Mouse (Mus musculus): ENCODE data around the gene Txnip.

Txnip gene

GRCm38 (mm10) chr3:96568605-96569004 is 10.8 kb downstream of the Txnip start:
- ATAC-seq (ENCODE audit: low TSS enrichment): no peak

GRCm38 (mm10) chr3:96569506-96569905 is 11.7 kb downstream of the Txnip start:
- no peak for ATAC-seq (ENCODE audit: low TSS enrichment)

GRCm38 (mm10) chr3:96569966-96570605 is 12.3 kb downstream of the Txnip start:
- no peak for ATAC-seq (ENCODE audit: low TSS enrichment)

- no peak for ATAC-seq (ENCODE audit: low TSS enrichment)
Observed at GRCm38 (mm10) chr3:96570643-96571042, 12.9 kb downstream of the Txnip start.

- no peak for ATAC-seq (ENCODE audit: low TSS enrichment)
Observed at GRCm38 (mm10) chr3:96571336-96571735, 13.6 kb downstream of the Txnip start.

- no peak for ATAC-seq (ENCODE audit: low TSS enrichment)
Observed at GRCm38 (mm10) chr3:96571896-96572698, 14.3 kb downstream of the Txnip start.

- no peak for ATAC-seq (ENCODE audit: low TSS enrichment)
Observed at GRCm38 (mm10) chr3:96573611-96574511, 16.1 kb downstream of the Txnip start.

- no peak for ATAC-seq (ENCODE audit: low TSS enrichment)
Observed at GRCm38 (mm10) chr3:96575272-96575984, 17.7 kb downstream of the Txnip start.

GRCm38 (mm10) chr3:96576005-96576658 is 18.4 kb downstream of the Txnip start:
- ATAC-seq (ENCODE audit: low TSS enrichment): 0 out of 2 replicates have a peak, but pooled peaks have one; percentile 2

- peak; percentile 79 for ATAC-seq (ENCODE audit: low TSS enrichment)
Observed at GRCm38 (mm10) chr3:96576690-96577541, 19.2 kb downstream of the Txnip start, which contains the start of gene Gm16253. Gene Gm16253, plus strand, starts transcription at chr3:96576984.

- no peak for ATAC-seq (ENCODE audit: low TSS enrichment)
Observed at GRCm38 (mm10) chr3:96577566-96577965, 19.8 kb downstream of the Txnip start.

- ATAC-seq (ENCODE audit: low TSS enrichment): no peak
Observed at GRCm38 (mm10) chr3:96578561-96579238, 20.9 kb downstream of the Txnip start.

GRCm38 (mm10) chr3:96579239-96579750 is 21.5 kb downstream of the Txnip start:
- ATAC-seq (ENCODE audit: low TSS enrichment): no peak

- ATAC-seq (ENCODE audit: low TSS enrichment): peak; percentile 78
Observed at GRCm38 (mm10) chr3:96579885-96580454, 22.2 kb downstream of the Txnip start.

- no peak for ATAC-seq (ENCODE audit: low TSS enrichment)
Observed at GRCm38 (mm10) chr3:96581141-96581540, 23.4 kb downstream of the Txnip start.

- ATAC-seq (ENCODE audit: low TSS enrichment): no peak
Observed at GRCm38 (mm10) chr3:96581771-96582515, 24.2 kb downstream of the Txnip start.

- no peak for ATAC-seq (ENCODE audit: low TSS enrichment)
Observed at GRCm38 (mm10) chr3:96583386-96583785, 25.6 kb downstream of the Txnip start.

- ATAC-seq (ENCODE audit: low TSS enrichment): no peak
Observed at GRCm38 (mm10) chr3:96590657-96591056, 32.9 kb downstream of the Txnip start.
